ENCODE assay signal across 7 mouse cellular contexts in genomic region chr8:120539381-120539774, GRCm38 (mm10). TPM values are rescaled to one million over a fixed set of nuclear protein-coding genes. Genes with fewer than 3 reads are reported as not detected.
DNase-seq lines count a peak whose midpoint lies in the region; ATAC-seq and TF ChIP-seq lines count a peak whose summit lies in the region.

No protein-coding gene starts in this region.

- peak overlapping the region; percentile 99 for H3K4me2 ChIP-seq in forebrain, embryonic 15.5 days (replicated peaks)
- peak overlapping the region; percentile 99 for H3K4me2 ChIP-seq in kidney, postnatal 0 days (ENCODE audit: low read length)
- peak overlapping the region; percentile 95 for H3K4me2 ChIP-seq in midbrain, embryonic 13.5 days (replicated peaks)

- peak; percentile 89 for DNase-seq in 416B (ENCODE audit: low read depth)
- peak; percentile 51 for DNase-seq in kidney, postnatal 0 days (ENCODE audit: low spot score)
- peak; percentile 71 for DNase-seq in thymus, postnatal 14 days
- no peak for DNase-seq in gastrocnemius, postnatal 4 days (ENCODE audit: low spot score in 2 of 2)

- no peak for TF ChIP-seq POLR2A in ES-Bruce4 (IDR thresholded peaks at IDR 0.05; ENCODE audit: insufficient read depth, low read length)

- H3K27ac ChIP-seq in ES-Bruce4 (ENCODE audit: insufficient read depth, low read length), result peak overlapping the region; percentile 1; the same call in 1 of the 2 replicates
- peak overlapping the region; percentile 98 for H3K27ac ChIP-seq in forebrain, embryonic 15.5 days (replicated peaks)
- H3K27ac ChIP-seq in kidney, postnatal 0 days, result peak overlapping the region; percentile 96
- H3K27ac ChIP-seq in midbrain, embryonic 13.5 days, result peak overlapping the region; percentile 99

- no peaks in the 10 kb centered on the region for H3K9me3 ChIP-seq in ES-Bruce4 (replicated peaks; ENCODE audit: control insufficient read depth, insufficient read depth, low read length, poor library complexity, severe bottlenecking)
- no peaks in the 10 kb centered on the region for H3K9me3 ChIP-seq in forebrain, embryonic 15.5 days
- H3K9me3 ChIP-seq in kidney, postnatal 0 days (replicated peaks; ENCODE audit: low read length), result no peaks in the 10 kb centered on the region
- H3K9me3 ChIP-seq in midbrain, embryonic 13.5 days, result no peaks in the 10 kb centered on the region

- TF ChIP-seq CTCF in ES-Bruce4 (IDR thresholded peaks at IDR 0.05; ENCODE audit: low read depth, low read length), result no peak
- TF ChIP-seq CTCF in kidney, postnatal 0 days (IDR thresholded peaks at IDR 0.05; ENCODE audit: low read depth), result no peak; the same call in 1 of the 2 replicates

- no peaks in the 10 kb centered on the region for H3K36me3 ChIP-seq in ES-Bruce4 (ENCODE audit: control insufficient read depth, insufficient read depth, low read length, poor library complexity, severe bottlenecking)
- no peaks in the 10 kb centered on the region for H3K36me3 ChIP-seq in forebrain, embryonic 15.5 days
- no peaks in the 10 kb centered on the region for H3K36me3 ChIP-seq in kidney, postnatal 0 days (ENCODE audit: insufficient read depth, low read length)
- H3K36me3 ChIP-seq in midbrain, embryonic 13.5 days, result no peaks in the 10 kb centered on the region

- TF ChIP-seq EP300 in ES-Bruce4 (IDR thresholded peaks at IDR 0.05; ENCODE audit: insufficient read depth, low read depth, low read length), result no peak

- no peak for ATAC-seq in forebrain, embryonic 15.5 days (replicated peaks)
- ATAC-seq in kidney, postnatal 0 days (replicated peaks; ENCODE audit: low FRiP score, low read depth), result no peak
- ATAC-seq in midbrain, embryonic 13.5 days, result no peak

- H3K4me3 ChIP-seq in ES-Bruce4 (ENCODE audit: low read depth, low read length), result peak overlapping the region; percentile 75
- peak overlapping the region; percentile 78 for H3K4me3 ChIP-seq in forebrain, embryonic 15.5 days
- H3K4me3 ChIP-seq in kidney, postnatal 0 days (replicated peaks; ENCODE audit: low read depth, low read length), result 0 out of 2 replicates have a peak overlapping the region, but pooled peaks have one; percentile 58
- H3K4me3 ChIP-seq in midbrain, embryonic 13.5 days (replicated peaks), result peak overlapping the region; percentile 61

- 31% methylated on average over 5 of the region's 6 CpGs for WGBS in forebrain, embryonic 15.5 days
- 33% methylated on average over 6 of the region's 6 CpGs for WGBS in kidney, postnatal 0 days
- WGBS in midbrain, embryonic 13.5 days, result 25% methylated on average over 6 of the region's 6 CpGs

- H3K27me3 ChIP-seq in ES-Bruce4 (ENCODE audit: control insufficient read depth, insufficient read depth, low read length, poor library complexity, severe bottlenecking), result no peaks in the 10 kb centered on the region
- no peaks in the 10 kb centered on the region for H3K27me3 ChIP-seq in forebrain, embryonic 15.5 days
- H3K27me3 ChIP-seq in kidney, postnatal 0 days (ENCODE audit: insufficient read depth, low read length), result no peaks in the 10 kb centered on the region
- no peaks in the 10 kb centered on the region for H3K27me3 ChIP-seq in midbrain, embryonic 13.5 days

- H3K4me1 ChIP-seq in ES-Bruce4 (ENCODE audit: control insufficient read depth, insufficient read depth, low read length), result peaks cover 17% of the 10 kb centered on the region
- H3K4me1 ChIP-seq in forebrain, embryonic 15.5 days, result peaks cover 89% of the 10 kb centered on the region
- peaks cover 60% of the 10 kb centered on the region for H3K4me1 ChIP-seq in kidney, postnatal 0 days (replicated peaks; ENCODE audit: insufficient read depth, low read length)
- peaks cover 97% of the 10 kb centered on the region for H3K4me1 ChIP-seq in midbrain, embryonic 13.5 days (replicated peaks)

- H3K9ac ChIP-seq in ES-Bruce4 (ENCODE audit: low read depth, poor library complexity, severe bottlenecking), result peak overlapping the region; percentile 20
- H3K9ac ChIP-seq in forebrain, embryonic 15.5 days (replicated peaks), result peak overlapping the region; percentile 65; the same call in 1 of the 2 replicates
- H3K9ac ChIP-seq in kidney, postnatal 0 days (ENCODE audit: low read depth, low read length), result no peak overlapping the region
- H3K9ac ChIP-seq in midbrain, embryonic 13.5 days (replicated peaks), result peak overlapping the region; percentile 88

RNA-seq across cellular contexts. Expression of gene Gins2, which starts 49.7 kb away (rescaled TPM):
- polyA plus RNA-seq in ES-Bruce4 (2011; ENCODE audit: insufficient read depth, insufficient read length, low read depth, missing spikeins), result 51.3 and 52.0 TPM in 2 replicates
- 27.1 and 34.2 TPM in 2 replicates for polyA plus RNA-seq in forebrain, embryonic 15.5 days (2015; fragmentation: Nextera tagmentation; extraction: Ambion mirVana)
- polyA plus RNA-seq in kidney, postnatal 0 days (2015; fragmentation: Nextera tagmentation; extraction: Ambion mirVana), result 54.0 and 70.0 TPM in 2 replicates
- 36.7 and 37.9 TPM in 2 replicates for polyA plus RNA-seq in midbrain, embryonic 13.5 days (2015; fragmentation: Nextera tagmentation; extraction: Ambion mirVana)
- total RNA-seq in gastrocnemius, postnatal 4 days (2021), result 10 to 100 TPM; 22.5 to 26.3 TPM

Comparison
In these comparisons a context has a peak if more than half of its experiments do, and no peak if none do; other contexts are left out.
1. DNase-seq: peak in 416B (single experiment), kidney, postnatal 0 days (single experiment) and thymus, postnatal 14 days (single experiment); none in gastrocnemius, postnatal 4 days (0 of 2).
2. H3K27ac ChIP-seq: peak in every context shown above with its lines; median percentile 99 in midbrain, embryonic 13.5 days; 98 in forebrain, embryonic 15.5 days; 96 in kidney, postnatal 0 days; 1 in ES-Bruce4.
3. Peak in every context shown above with its lines, with median percentiles within 50 percentile points of each other: H3K4me3 ChIP-seq and H3K4me2 ChIP-seq.